Mouse (Mus musculus): ENCODE results near the gene Pnn. TPM values are rescaled to one million over a fixed set of nuclear protein-coding genes. Genes with fewer than 3 reads are reported as not detected.

Pnn gene
- polyA plus RNA-seq, 1 experiment = 7.6 TPM

- peaks cover 58% of the 10 kb centered on the region for H3K79me2 ChIP-seq (ENCODE audit: control insufficient read depth, insufficient read depth)
- no peaks in the 10 kb centered on the region for H3K27me3 ChIP-seq (ENCODE audit: control insufficient read depth, insufficient read depth, insufficient read length)
- peak overlapping the region; percentile 80 for H3ac ChIP-seq (ENCODE audit: control insufficient read depth, insufficient read length)
- peak overlapping the region; percentile 80 for H3K4me2 ChIP-seq (ENCODE audit: low read depth)
- TF ChIP-seq SRF (IDR thresholded peaks at IDR 0.05; ENCODE audit: control insufficient read depth, insufficient read length, low read depth) (no peak), TCF12 (IDR thresholded peaks at IDR 0.05; ENCODE audit: insufficient read depth, poor library complexity, severe bottlenecking) (no peak), E2F4 (IDR thresholded peaks at IDR 0.05; ENCODE audit: insufficient read depth) (no peak), POLR2A (IDR thresholded peaks at IDR 0.05; ENCODE audit: insufficient read length, low read depth) (no peak), CEBPB (IDR thresholded peaks at IDR 0.05; ENCODE audit: insufficient read depth, poor library complexity, severe bottlenecking) (no peak), USF1 (IDR thresholded peaks at IDR 0.05; ENCODE audit: low read depth) (no peak), REST (IDR thresholded peaks at IDR 0.05; ENCODE audit: insufficient read depth, insufficient read length) (no peak), TCF3 (IDR thresholded peaks at IDR 0.05; ENCODE audit: insufficient read length, low read depth) (no peak), MAX (IDR thresholded peaks at IDR 0.05; ENCODE audit: low read depth) (no peak), MYOG (IDR thresholded peaks at IDR 0.05; ENCODE audit: control insufficient read depth in 1 of 3, insufficient read depth in 1 of 3, insufficient read length in 2 of 3, low read depth in 2 of 3) (no peak), POLR2AphosphoS2 (IDR thresholded peaks at IDR 0.05; ENCODE audit: insufficient read length, low read depth) (no peak), MYOD1 (IDR thresholded peaks at IDR 0.05; ENCODE audit: control insufficient read depth in 1 of 3, insufficient read length in 2 of 3, low read depth in 2 of 3) (no peak)
- H3K4me3 ChIP-seq = peak overlapping the region; percentile 85
- peaks cover 5% of the 10 kb centered on the region for H3K36me3 ChIP-seq (ENCODE audit: control insufficient read depth, insufficient read depth)
These were observed 6.4 kb upstream of the Pnn start for GRCm38 (mm10) chr12:59060322-59060721.

GRCm38 (mm10) chr12:59060993-59061595, 5.6 kb upstream of the Pnn start, which contains the start of gene Trappc6b:
TSS of gene Trappc6b (minus strand) at chr12:59061472.
- Histone ChIP-seq H3K4me2 (ENCODE audit: low read depth) (peak within 1 kb of the TSS; percentile 80), H3K27me3 (ENCODE audit: control insufficient read depth, insufficient read depth, insufficient read length) (no peaks in the 10 kb centered on the region), H3K4me3 (peak within 1 kb of the TSS; percentile 85), H3K79me2 (ENCODE audit: control insufficient read depth, insufficient read depth) (peaks cover 50% of the 10 kb centered on the region), H3ac (ENCODE audit: control insufficient read depth, insufficient read length) (peak within 1 kb of the TSS; percentile 80), H3K36me3 (ENCODE audit: control insufficient read depth, insufficient read depth) (peaks cover 4% of the 10 kb centered on the region)
- TF ChIP-seq CEBPB (IDR thresholded peaks at IDR 0.05; ENCODE audit: insufficient read depth, poor library complexity, severe bottlenecking) = no peak
- peak; percentile 88 for TF ChIP-seq POLR2AphosphoS2 (IDR thresholded peaks at IDR 0.05; ENCODE audit: insufficient read length, low read depth)
- TF ChIP-seq POLR2A (IDR thresholded peaks at IDR 0.05; ENCODE audit: insufficient read length, low read depth) = peak; percentile 79

- Histone ChIP-seq H3K4me2 (ENCODE audit: low read depth) (no peak overlapping the region), H3K27me3 (ENCODE audit: control insufficient read depth, insufficient read depth, insufficient read length) (no peaks in the 10 kb centered on the region), H3ac (ENCODE audit: control insufficient read depth, insufficient read length) (no peak overlapping the region), H3K79me2 (ENCODE audit: control insufficient read depth, insufficient read depth) (peaks cover 38% of the 10 kb centered on the region), H3K36me3 (ENCODE audit: control insufficient read depth, insufficient read depth) (peaks cover 18% of the 10 kb centered on the region), H3K4me3 (no peak overlapping the region)
- TF ChIP-seq USF1 (IDR thresholded peaks at IDR 0.05; ENCODE audit: low read depth) (no peak), MYOD1 (IDR thresholded peaks at IDR 0.05; ENCODE audit: control insufficient read depth in 1 of 3, insufficient read length in 2 of 3, low read depth in 2 of 3) (no peak), MAX (IDR thresholded peaks at IDR 0.05; ENCODE audit: low read depth) (no peak), CEBPB (IDR thresholded peaks at IDR 0.05; ENCODE audit: insufficient read depth, poor library complexity, severe bottlenecking) (no peak), TCF3 (IDR thresholded peaks at IDR 0.05; ENCODE audit: insufficient read length, low read depth) (no peak), E2F4 (IDR thresholded peaks at IDR 0.05; ENCODE audit: insufficient read depth) (no peak), POLR2AphosphoS2 (IDR thresholded peaks at IDR 0.05; ENCODE audit: insufficient read length, low read depth) (no peak), POLR2A (IDR thresholded peaks at IDR 0.05; ENCODE audit: insufficient read length, low read depth) (no peak), MYOG (IDR thresholded peaks at IDR 0.05; ENCODE audit: control insufficient read depth in 1 of 3, insufficient read depth in 1 of 3, insufficient read length in 2 of 3, low read depth in 2 of 3) (no peak), SRF (IDR thresholded peaks at IDR 0.05; ENCODE audit: control insufficient read depth, insufficient read length, low read depth) (no peak), REST (IDR thresholded peaks at IDR 0.05; ENCODE audit: insufficient read depth, insufficient read length) (no peak), TCF12 (IDR thresholded peaks at IDR 0.05; ENCODE audit: insufficient read depth, poor library complexity, severe bottlenecking) (no peak)
These were observed 1.8 kb upstream of the Pnn start for GRCm38 (mm10) chr12:59064837-59065236.

- Histone ChIP-seq H3K79me2 (ENCODE audit: control insufficient read depth, insufficient read depth) (peaks cover 29% of the 10 kb centered on the region), H3ac (ENCODE audit: control insufficient read depth, insufficient read length) (no peak overlapping the region), H3K4me2 (ENCODE audit: low read depth) (peak overlapping the region; percentile 95), H3K36me3 (ENCODE audit: control insufficient read depth, insufficient read depth) (peaks cover 28% of the 10 kb centered on the region), H3K4me3 (peak overlapping the region; percentile 84), H3K27me3 (ENCODE audit: control insufficient read depth, insufficient read depth, insufficient read length) (no peaks in the 10 kb centered on the region)
- no peak for TF ChIP-seq CEBPB (IDR thresholded peaks at IDR 0.05; ENCODE audit: insufficient read depth, poor library complexity, severe bottlenecking)
- no peak for TF ChIP-seq MYOG (IDR thresholded peaks at IDR 0.05; ENCODE audit: control insufficient read depth in 1 of 3, insufficient read depth in 1 of 3, insufficient read length in 2 of 3, low read depth in 2 of 3)
- no peak for TF ChIP-seq MYOD1 (IDR thresholded peaks at IDR 0.05; ENCODE audit: control insufficient read depth in 1 of 3, insufficient read length in 2 of 3, low read depth in 2 of 3)
These were observed 908 bp upstream of the Pnn start for GRCm38 (mm10) chr12:59065776-59066175.

GRCm38 (mm10) chr12:59067095-59067494, 411 bp downstream of the Pnn start:
- H3K27me3 ChIP-seq (ENCODE audit: control insufficient read depth, insufficient read depth, insufficient read length) = no peaks in the 10 kb centered on the region
- peaks cover 41% of the 10 kb centered on the region for H3K36me3 ChIP-seq (ENCODE audit: control insufficient read depth, insufficient read depth)
- H3K4me3 ChIP-seq = peak overlapping the region; percentile 84
- TF ChIP-seq CEBPB (IDR thresholded peaks at IDR 0.05; ENCODE audit: insufficient read depth, poor library complexity, severe bottlenecking) (no peak), SRF (IDR thresholded peaks at IDR 0.05; ENCODE audit: control insufficient read depth, insufficient read length, low read depth) (no peak), E2F4 (IDR thresholded peaks at IDR 0.05; ENCODE audit: insufficient read depth) (no peak), USF1 (IDR thresholded peaks at IDR 0.05; ENCODE audit: low read depth) (no peak), MYOD1 (IDR thresholded peaks at IDR 0.05; ENCODE audit: control insufficient read depth in 1 of 3, insufficient read length in 2 of 3, low read depth in 2 of 3) (no peak), POLR2A (IDR thresholded peaks at IDR 0.05; ENCODE audit: insufficient read length, low read depth) (no peak), MAX (IDR thresholded peaks at IDR 0.05; ENCODE audit: low read depth) (no peak), REST (IDR thresholded peaks at IDR 0.05; ENCODE audit: insufficient read depth, insufficient read length) (no peak), MYOG (IDR thresholded peaks at IDR 0.05; ENCODE audit: control insufficient read depth in 1 of 3, insufficient read depth in 1 of 3, insufficient read length in 2 of 3, low read depth in 2 of 3) (no peak), TCF12 (IDR thresholded peaks at IDR 0.05; ENCODE audit: insufficient read depth, poor library complexity, severe bottlenecking) (no peak), POLR2AphosphoS2 (IDR thresholded peaks at IDR 0.05; ENCODE audit: insufficient read length, low read depth) (no peak), TCF3 (IDR thresholded peaks at IDR 0.05; ENCODE audit: insufficient read length, low read depth) (no peak)
- peaks cover 25% of the 10 kb centered on the region for H3K79me2 ChIP-seq (ENCODE audit: control insufficient read depth, insufficient read depth)
- peak overlapping the region; percentile 89 for H3K4me2 ChIP-seq (ENCODE audit: low read depth)
- peak overlapping the region; percentile 69 for H3ac ChIP-seq (ENCODE audit: control insufficient read depth, insufficient read length)

Data from myocyte (in vitro differentiated cells).